Mouse (Mus musculus) midbrain, embryonic 14.5 days (tissue): ENCODE data around the gene Ube2f. TPM values are rescaled to one million over a fixed set of nuclear protein-coding genes. Genes with fewer than 3 reads are reported as not detected.

ENCODE experiments used
- ATAC-seq: fragments of 200-750 bp; cut with Nextera tagmentation; 2 replicates; pipeline ENCODE4 v1.8.0; 2017; ENCODE audit warnings: moderate number of reproducible peaks, moderate library complexity; ENCODE audit not compliant: low FRiP score, low TSS enrichment
- DNase-seq: peaks from one replicate; pipeline ENCODE4 v3.0.0-alpha.2; 2015
- H3K27ac ChIP-seq: fragments of 300-500 bp; sonication (generic); replicated peaks from 2 replicates; pipeline ENCODE4 v1.5.1; 2014; ENCODE audit warnings: mild to moderate bottlenecking, low read depth, low read length, moderate library complexity
- H3K27me3 ChIP-seq: fragments of 300-500 bp; sonication (generic); 2 replicates; pipeline ENCODE4 v1.6.1; 2014; ENCODE audit warnings: low read length, control low read depth, mixed read lengths; ENCODE audit not compliant: control insufficient read depth, insufficient read depth
- H3K36me3 ChIP-seq: fragments of 300-500 bp; sonication (generic); 2 replicates; pipeline ENCODE4 v1.6.1; 2014; ENCODE audit warnings: low read length, control low read depth; ENCODE audit not compliant: control insufficient read depth, insufficient read depth
- H3K4me1 ChIP-seq: fragments of 300-500 bp; sonication (generic); 2 replicates; pipeline ENCODE4 v1.6.1; 2014; ENCODE audit warnings: mild to moderate bottlenecking, antibody characterized with exemption, low read length, control low read depth; ENCODE audit not compliant: control insufficient read depth, insufficient read depth
- H3K4me2 ChIP-seq: fragments of 300-500 bp; sonication (generic); 2 replicates; pipeline ENCODE4 v1.6.1; 2014; ENCODE audit warnings: mild to moderate bottlenecking, low read length, moderate library complexity
- H3K4me3 ChIP-seq: fragments of 300-500 bp; sonication (generic); replicated peaks from 2 replicates; pipeline ENCODE4 v1.5.1; 2014; ENCODE audit warnings: low read depth, low read length
- H3K9ac ChIP-seq: fragments of 300-500 bp; sonication (generic); replicated peaks from 2 replicates; pipeline ENCODE4 v1.6.1; 2014; ENCODE audit warnings: mild to moderate bottlenecking, low read length, moderate library complexity
- H3K9me3 ChIP-seq: fragments of 300-500 bp; sonication (generic); 2 replicates; pipeline ENCODE4 v1.6.1; 2016; ENCODE audit warnings: low read length, control low read depth, mixed read lengths; ENCODE audit not compliant: control insufficient read depth
- WGBS: fragments of 180-500 bp; shearing (Covaris S2); extraction: QIAGEN DNeasy Blood & Tissue Kit; methylation state at CpG from one replicate; pipeline ENCODE4 v1.1.7; 2014; 5-methylcytosine and 5-hydroxymethylcytosine counted together
- polyA plus RNA-seq: library from polyadenylated mRNA; unstranded; fragments of >200 nt; fragmentation: Nextera tagmentation; extraction: Ambion mirVana; gene quantifications from 2 replicates; pipeline ENCODE4 v1.2.1, GENCODE M21; 2014

The Ube2f gene
- polyA plus RNA-seq, 1 experiment from 2014 or later: 75.2 TPM

DNA sequence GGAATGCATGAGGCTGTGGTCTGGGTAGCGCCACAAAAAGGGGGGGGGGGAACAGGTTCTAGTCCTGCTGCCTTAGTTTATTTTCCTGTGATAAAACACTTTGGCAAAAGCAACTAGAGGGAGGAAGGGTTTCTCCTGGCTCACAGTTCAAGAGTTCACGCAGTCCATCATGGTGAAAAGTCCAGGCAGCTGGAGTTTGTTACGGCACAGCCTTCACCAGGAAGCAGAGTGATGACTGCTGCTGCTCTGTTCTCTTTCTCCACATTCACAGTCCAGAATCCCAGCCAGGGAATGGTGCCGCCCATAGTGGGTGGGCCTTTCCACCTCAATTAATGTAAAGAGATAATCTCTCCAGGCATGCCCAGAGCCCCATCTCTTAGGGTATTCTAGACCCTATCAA, 62.2 kb downstream of the Ube2f start:
- Histone ChIP-seq H3K9ac (no peak overlapping the region), H3K4me1 (no peaks in the 10 kb centered on the region), H3K27ac (no peak overlapping the region), H3K9me3 (no peaks in the 10 kb centered on the region), H3K4me3 (no peak overlapping the region), H3K36me3 (peaks cover 32% of the 10 kb centered on the region), H3K4me2 (no peak overlapping the region), H3K27me3 (no peaks in the 10 kb centered on the region)
- ATAC-seq (no peak), DNase-seq (no peak)
- WGBS: 95% methylated on average over 4 of the region's 4 CpGs

DNA sequence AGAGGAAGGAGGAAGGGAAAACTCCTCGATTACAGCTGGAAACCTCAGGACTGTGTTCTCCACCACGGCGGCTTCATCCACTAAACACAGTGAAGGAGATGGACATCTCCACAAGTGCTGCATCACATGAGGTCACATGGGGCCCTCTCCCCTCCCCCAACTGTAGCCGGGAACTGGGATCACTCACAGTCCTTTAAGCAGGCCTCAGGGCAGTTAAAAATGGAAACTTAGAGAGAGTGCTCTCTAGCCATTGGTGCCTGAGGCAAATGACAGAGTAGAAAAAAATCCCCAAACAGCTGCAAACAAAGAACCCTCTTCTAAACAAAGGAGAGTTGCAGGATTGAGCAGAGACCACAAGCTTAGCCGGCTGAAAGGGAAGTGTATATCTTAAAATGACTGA, 63.1 kb downstream of the Ube2f start:
- DNase-seq (peak; percentile 46), ATAC-seq (no peak)
- no peaks in the 10 kb centered on the region for H3K4me1 ChIP-seq
- no peak overlapping the region for H3K9ac ChIP-seq
- no peak overlapping the region for H3K4me3 ChIP-seq
- WGBS: 45% methylated on average over 5 of the region's 5 CpGs
- no peaks in the 10 kb centered on the region for H3K27me3 ChIP-seq
- peaks cover 27% of the 10 kb centered on the region for H3K36me3 ChIP-seq
- H3K27ac ChIP-seq: no peak overlapping the region
- no peaks in the 10 kb centered on the region for H3K9me3 ChIP-seq
- H3K4me2 ChIP-seq: no peak overlapping the region

DNA sequence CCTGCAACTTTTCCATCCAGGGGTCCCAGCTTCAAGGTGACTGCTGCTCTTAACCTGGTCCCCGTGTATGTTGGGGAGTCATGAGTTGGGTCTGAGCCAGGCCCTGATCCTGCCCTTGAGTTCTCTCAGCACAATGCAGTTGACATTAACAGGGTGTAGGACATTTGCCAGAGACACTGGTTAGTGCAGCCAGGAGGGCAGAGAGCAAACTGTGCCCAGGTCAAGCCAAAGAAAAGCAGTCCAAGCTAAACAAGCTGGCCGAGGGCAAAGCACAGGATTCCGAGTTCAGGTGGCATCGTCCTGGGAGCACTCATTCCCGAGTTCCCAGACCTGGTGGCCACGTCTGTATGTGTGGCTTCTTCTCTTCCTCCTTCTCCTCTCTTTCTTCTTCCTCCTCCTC, 67.6 kb downstream of the Ube2f start:
- DNase-seq: no peak
- 87% methylated on average over 6 of the region's 6 CpGs for WGBS

DNA sequence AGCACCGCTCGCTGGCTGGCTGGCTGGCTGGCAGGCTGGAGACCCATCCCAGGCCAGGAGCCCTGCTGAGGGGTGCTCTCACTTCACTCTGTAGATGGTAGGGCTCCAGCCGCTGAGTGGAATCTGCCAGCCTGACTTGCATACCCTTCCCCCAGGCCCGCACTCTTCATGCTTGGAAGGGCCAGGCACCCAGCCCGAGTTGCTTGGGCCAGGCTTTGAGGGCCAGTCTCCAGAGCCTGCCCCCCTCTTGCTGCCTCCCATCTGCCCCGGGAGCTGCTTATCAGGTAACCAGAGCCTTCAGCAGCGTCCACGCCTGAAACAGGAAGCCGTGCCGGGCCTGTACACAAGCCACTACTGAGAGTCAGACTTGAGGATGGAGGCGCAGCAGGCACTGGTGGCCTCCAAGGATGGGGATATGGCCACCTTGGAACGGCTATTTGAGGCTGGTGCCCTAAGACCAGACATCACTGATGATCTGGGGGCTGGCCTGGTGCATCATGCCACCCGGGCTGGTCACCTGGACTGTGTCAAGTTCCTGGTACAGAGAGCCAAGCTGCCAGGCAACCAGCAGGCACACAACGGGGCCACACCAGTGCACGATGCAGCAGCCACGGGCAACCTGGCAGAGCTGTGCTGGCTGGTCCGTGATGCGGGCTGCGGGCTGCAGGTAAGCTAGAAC, 71.8 kb downstream of the Ube2f start, which contains the start of gene Espnl:
TSS of gene Espnl (plus strand) at position 316 of the 679 bp plus-strand sequence.
- no peak for DNase-seq
- ATAC-seq: no peak
- H3K4me3 ChIP-seq: no peak within 1 kb of the TSS
- no peak within 1 kb of the TSS for H3K9ac ChIP-seq
- no peaks in the 10 kb centered on the region for H3K27me3 ChIP-seq
- H3K27ac ChIP-seq: no peak within 1 kb of the TSS
- 80% methylated on average over 19 of the region's 19 CpGs for WGBS
- no peaks in the 10 kb centered on the region for H3K9me3 ChIP-seq
- no peak within 1 kb of the TSS for H3K4me2 ChIP-seq
- no peaks in the 10 kb centered on the region for H3K4me1 ChIP-seq
- no peaks in the 10 kb centered on the region for H3K36me3 ChIP-seq

More for the DNA sequence above, 67.6 kb downstream of the Ube2f start:
- Histone ChIP-seq H3K4me2 (no peak overlapping the region), H3K27me3 (no peaks in the 10 kb centered on the region), H3K4me1 (no peaks in the 10 kb centered on the region), H3K36me3 (no peaks in the 10 kb centered on the region), H3K9ac (no peak overlapping the region), H3K9me3 (no peaks in the 10 kb centered on the region), H3K27ac (no peak overlapping the region), H3K4me3 (no peak overlapping the region)
- no peak for ATAC-seq

DNA sequence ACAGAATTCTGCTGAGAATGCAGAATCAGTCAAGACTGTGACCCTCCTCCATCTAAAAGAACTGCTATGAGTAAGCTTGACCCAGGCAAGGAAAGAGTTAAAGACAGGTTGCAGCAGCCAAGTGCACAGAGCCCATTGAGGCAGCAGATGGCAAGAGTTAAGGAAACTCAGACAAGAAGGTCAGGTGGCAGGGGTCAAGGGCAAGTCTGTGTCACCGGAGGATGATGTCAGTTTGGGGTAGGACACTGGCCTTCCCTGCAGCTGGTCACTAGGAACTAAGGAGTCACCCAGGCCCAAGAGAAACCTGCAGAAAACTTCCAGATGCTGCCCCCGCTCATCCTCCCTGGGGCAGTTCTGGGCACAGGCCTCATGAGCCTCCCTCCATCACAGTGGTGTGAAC, 74.5 kb downstream of the Ube2f start:
- no peaks in the 10 kb centered on the region for H3K4me1 ChIP-seq
- H3K4me2 ChIP-seq: no peak overlapping the region
- H3K27ac ChIP-seq: no peak overlapping the region
- 81% methylated on average over 2 of the region's 2 CpGs for WGBS
- ATAC-seq (no peak), DNase-seq (no peak)
- no peak overlapping the region for H3K4me3 ChIP-seq
- no peaks in the 10 kb centered on the region for H3K9me3 ChIP-seq
- no peak overlapping the region for H3K9ac ChIP-seq
- H3K36me3 ChIP-seq: no peaks in the 10 kb centered on the region
- H3K27me3 ChIP-seq: no peaks in the 10 kb centered on the region

DNA sequence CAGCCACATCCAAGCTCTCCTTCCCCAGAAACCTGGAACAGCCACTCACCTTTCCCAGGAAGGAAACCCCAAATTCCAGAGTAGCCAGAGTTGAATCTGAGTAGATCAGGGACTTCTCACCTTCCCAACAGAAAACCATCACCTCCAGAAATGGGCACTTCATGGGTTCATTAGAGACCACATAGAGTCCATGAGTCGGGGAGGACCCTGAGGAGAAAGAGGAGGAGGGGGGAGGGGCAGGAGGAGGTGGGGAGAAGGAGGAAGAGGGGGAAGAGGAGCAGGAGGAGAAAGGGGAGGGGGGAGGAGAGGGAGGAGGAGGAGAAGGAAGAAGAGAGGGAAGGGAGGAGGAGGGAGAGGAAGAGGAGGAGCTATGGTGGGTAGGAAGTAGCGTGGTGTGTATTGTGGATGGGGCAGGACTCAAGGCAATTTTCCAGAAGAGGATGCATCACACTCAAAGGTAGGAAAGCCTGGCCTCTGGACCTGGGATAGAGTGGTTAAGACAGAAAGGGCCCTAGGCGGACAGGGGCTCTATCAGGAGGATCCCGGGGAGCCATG, 75.5 kb downstream of the Ube2f start:
- Histone ChIP-seq H3K4me2 (no peak overlapping the region), H3K36me3 (no peaks in the 10 kb centered on the region), H3K27ac (no peak overlapping the region), H3K9ac (no peak overlapping the region), H3K9me3 (no peaks in the 10 kb centered on the region), H3K27me3 (no peaks in the 10 kb centered on the region), H3K4me3 (no peak overlapping the region), H3K4me1 (no peaks in the 10 kb centered on the region)
- ATAC-seq: no peak
- no peak for DNase-seq
- 81% methylated on average over 4 of the region's 4 CpGs for WGBS

DNA sequence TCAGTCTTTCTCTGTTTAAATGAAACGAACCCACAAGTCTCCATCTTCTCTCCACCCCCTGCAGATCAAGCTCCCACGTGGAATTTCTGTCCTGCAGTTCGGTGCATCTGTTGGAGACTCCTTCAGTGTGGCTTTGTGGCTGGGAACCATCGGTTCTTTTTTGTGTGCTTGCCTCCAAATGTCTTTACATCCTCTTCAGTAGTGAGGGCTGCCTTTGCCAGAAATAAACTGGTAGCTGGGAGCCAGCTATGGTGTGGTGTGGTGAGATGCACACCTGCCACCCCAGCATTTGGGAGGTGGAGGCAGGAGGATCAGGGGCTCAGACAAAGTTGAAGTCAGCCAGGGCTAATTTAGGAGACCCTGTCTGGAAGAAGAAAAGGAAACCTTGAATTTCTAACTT, 82.0 kb downstream of the Ube2f start:
- WGBS: 57% methylated on average over 4 of the region's 4 CpGs
- Histone ChIP-seq H3K27ac (no peak overlapping the region), H3K4me2 (no peak overlapping the region), H3K9me3 (no peaks in the 10 kb centered on the region), H3K4me1 (no peaks in the 10 kb centered on the region), H3K9ac (no peak overlapping the region), H3K4me3 (no peak overlapping the region), H3K27me3 (no peaks in the 10 kb centered on the region), H3K36me3 (no peaks in the 10 kb centered on the region)
- DNase-seq: no peak
- ATAC-seq: no peak

DNA sequence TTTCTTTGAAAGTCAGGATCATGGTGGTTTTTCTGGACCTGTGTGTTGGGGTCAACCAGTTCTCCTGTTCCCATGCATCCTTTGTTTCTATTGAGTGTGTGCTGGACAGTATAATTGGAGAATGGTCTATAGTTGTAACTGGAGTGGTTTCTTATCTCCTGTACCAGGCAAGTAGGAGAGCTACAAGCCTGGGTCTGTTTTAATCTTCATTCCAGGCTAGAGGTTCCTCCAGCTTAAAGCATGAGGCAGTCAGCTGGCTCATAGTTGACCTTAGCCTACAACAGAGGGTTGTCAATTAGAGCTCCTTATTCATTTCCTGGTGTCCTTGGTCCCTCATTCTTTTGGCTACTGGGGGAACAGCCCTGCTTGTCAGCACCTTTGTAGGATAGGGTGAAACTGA, 83.5 kb downstream of the Ube2f start:
- H3K9ac ChIP-seq: no peak overlapping the region
- ATAC-seq (no peak), DNase-seq (no peak)
- H3K9me3 ChIP-seq: no peaks in the 10 kb centered on the region
- H3K27ac ChIP-seq: no peak overlapping the region
- H3K27me3 ChIP-seq: no peaks in the 10 kb centered on the region
- H3K4me1 ChIP-seq: no peaks in the 10 kb centered on the region
- H3K4me2 ChIP-seq: no peak overlapping the region
- H3K4me3 ChIP-seq: no peak overlapping the region
- H3K36me3 ChIP-seq: no peaks in the 10 kb centered on the region

DNA sequence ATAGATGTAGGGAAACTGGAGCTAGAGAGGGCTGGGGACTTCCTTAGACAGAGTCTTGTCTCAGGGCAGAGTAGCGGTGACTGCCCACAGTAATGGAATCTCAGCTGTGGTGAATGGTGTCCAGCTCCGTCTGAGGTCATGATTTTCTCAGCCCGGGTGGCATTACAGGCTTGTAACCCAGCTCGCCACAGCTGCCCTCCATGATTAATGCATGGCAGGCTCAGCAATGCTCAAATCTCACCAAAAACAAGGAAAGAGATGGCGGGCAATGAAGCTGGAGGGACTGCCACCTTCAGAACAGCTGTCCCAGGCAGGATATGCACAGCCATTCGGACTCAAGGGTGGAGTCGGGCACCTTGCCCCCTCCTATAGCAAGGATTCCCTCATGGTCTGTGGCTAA, 87.3 kb downstream of the Ube2f start:
- Histone ChIP-seq H3K9me3 (no peaks in the 10 kb centered on the region), H3K36me3 (no peaks in the 10 kb centered on the region), H3K27me3 (0 out of 2 replicates have a peak, but pooled peaks cover under 1% of the 10 kb centered on the region), H3K27ac (no peak overlapping the region), H3K4me1 (no peaks in the 10 kb centered on the region), H3K4me2 (no peak overlapping the region), H3K4me3 (no peak overlapping the region), H3K9ac (no peak overlapping the region)
- 90% methylated on average over 7 of the region's 7 CpGs for WGBS
- ATAC-seq: no peak
- DNase-seq: no peak
